In genomic region chr5:137719088-137719487, GRCm38 (mm10) we compare ENCODE assay signal across 15 mouse cellular contexts. TPM values are rescaled to one million over a fixed set of nuclear protein-coding genes. Genes with fewer than 3 reads are reported as not detected.
A peak's percentile ranks its signal among the peaks of the same experiment; 100 is the strongest.
DNase-seq lines count a peak whose midpoint lies in the region; ATAC-seq and TF ChIP-seq lines count a peak whose summit lies in the region.
"Had no signal": no experiment of that assay in that cellular context is flagged by ENCODE, and none has a peak within 500 bp of the region (broad histone marks: within the 10 kb centered on the region; RNA-seq: fewer than 3 reads in every experiment).

No protein-coding gene starts in this region.

- no peak for DNase-seq in liver
- peak; percentile 62 for DNase-seq in heart, postnatal 0 days (ENCODE audit: low spot score)
- DNase-seq in T-cell, adult 2 months (ENCODE audit: low spot score): no peak
- no peak for DNase-seq in B cell, adult 2 months
- DNase-seq: adrenal gland, postnatal 14 days; cerebellum, adult 18-20 months; layer of hippocampus, postnatal 36 days; lung, adult 18-20 months; thymus, postnatal 25 days had no signal

- H3K27ac ChIP-seq in liver, embryonic 12.5 days: 0 out of 2 replicates have a peak overlapping the region, but pooled peaks have one; percentile 27
- H3K27ac ChIP-seq in heart, postnatal 0 days (ENCODE audit: low read depth): no peak overlapping the region
- H3K27ac ChIP-seq: kidney, embryonic 15.5 days; midbrain, embryonic 13.5 days had no signal

- no peaks in the 10 kb centered on the region for H3K36me3 ChIP-seq in liver, embryonic 12.5 days
- H3K36me3 ChIP-seq in heart, postnatal 0 days (replicated peaks; ENCODE audit: control insufficient read depth, insufficient read depth, low read length): no peaks in the 10 kb centered on the region
- H3K36me3 ChIP-seq: kidney, embryonic 15.5 days; midbrain, embryonic 13.5 days had no signal

- peaks cover 29% of the 10 kb centered on the region for H3K27me3 ChIP-seq in liver, embryonic 12.5 days (replicated peaks)
- 0 out of 2 replicates have a peak, but pooled peaks cover 2% of the 10 kb centered on the region for H3K27me3 ChIP-seq in heart, postnatal 0 days (ENCODE audit: control insufficient read depth, insufficient read depth, low read length)
- H3K27me3 ChIP-seq: midbrain, embryonic 13.5 days had no signal

- WGBS in liver, embryonic 12.5 days (ENCODE audit: insufficient replicate concordance): 62% methylated on average over 6 of the region's 6 CpGs
- 23% methylated on average over 6 of the region's 6 CpGs for WGBS in heart, postnatal 0 days

- peak overlapping the region; percentile 9 for H3K4me2 ChIP-seq in liver, embryonic 12.5 days
- H3K4me2 ChIP-seq in heart, postnatal 0 days (ENCODE audit: low read depth, low read length): no peak overlapping the region; the same call in 1 of the 2 replicates
- H3K4me2 ChIP-seq: kidney, embryonic 15.5 days; midbrain, embryonic 13.5 days had no signal

- no peaks in the 10 kb centered on the region for H3K9me3 ChIP-seq in liver, embryonic 12.5 days (replicated peaks)
- H3K9me3 ChIP-seq in heart, postnatal 0 days (replicated peaks; ENCODE audit: control insufficient read depth, low read length): no peaks in the 10 kb centered on the region
- H3K9me3 ChIP-seq: kidney, embryonic 15.5 days; midbrain, embryonic 13.5 days had no signal

- no peak for TF ChIP-seq CTCF in heart, postnatal 0 days (IDR thresholded peaks at IDR 0.05; ENCODE audit: low read depth)

- no peak for TF ChIP-seq EP300 in heart, postnatal 0 days (IDR thresholded peaks at IDR 0.05; ENCODE audit: low read depth)

- H3K4me3 ChIP-seq in liver, embryonic 12.5 days: no peak overlapping the region
- no peak overlapping the region for H3K4me3 ChIP-seq in heart, postnatal 0 days (ENCODE audit: low read depth, low read length)
- H3K4me3 ChIP-seq: kidney, embryonic 15.5 days; midbrain, embryonic 13.5 days had no signal

- ATAC-seq in liver, embryonic 12.5 days: no peak
- ATAC-seq in erythroblast, adult 5-6 weeks (replicated peaks; ENCODE audit: low FRiP score, poor library complexity, severe bottlenecking): peak; percentile 51; the same call in 1 of the 2 replicates
- peak; percentile 86 for ATAC-seq in heart, postnatal 0 days (ENCODE audit: insufficient read depth, low read depth)
- peak; percentile 62; the same call in 1 of the 2 replicates for ATAC-seq in megakaryocyte-erythroid progenitor cell, adult 5-6 weeks (replicated peaks; ENCODE audit: low FRiP score, low TSS enrichment, poor library complexity, severe bottlenecking)
- ATAC-seq: forebrain, embryonic 16.5 days; midbrain, embryonic 13.5 days had no signal

- H3K4me1 ChIP-seq in liver, embryonic 12.5 days: peaks cover 33% of the 10 kb centered on the region
- H3K4me1 ChIP-seq in heart, postnatal 0 days (ENCODE audit: control insufficient read depth, insufficient read depth): peaks cover 17% of the 10 kb centered on the region

- H3K9ac ChIP-seq in liver, embryonic 12.5 days: no peak overlapping the region
- no peak overlapping the region for H3K9ac ChIP-seq in heart, postnatal 0 days (replicated peaks; ENCODE audit: low read depth, low read length)
- H3K9ac ChIP-seq: kidney, embryonic 15.5 days; midbrain, embryonic 13.5 days had no signal

RNA-seq across cellular contexts. Expression of gene Nyap1, which starts 22.3 kb away (rescaled TPM):
- 0.33 and 0.38 TPM in 2 replicates for polyA plus RNA-seq in liver, embryonic 12.5 days (2016; fragmentation: Nextera tagmentation; extraction: Ambion mirVana)
- total RNA-seq in erythroblast, adult 5-6 weeks (2015; ENCODE audit: low replicate concordance): 0.38 TPM in 1 of 2 replicates, not detected in the other
- total RNA-seq in erythroblast, adult 5-6 weeks (2017; ENCODE audit: low replicate concordance): 0.84 and 1.4 TPM in 2 replicates
- total RNA-seq in heart, postnatal 0 days (2014; rRNA removed; ENCODE audit: low replicate concordance): 1.3 and 5.8 TPM in 2 replicates
- polyA plus RNA-seq in heart, postnatal 0 days (2015; fragmentation: Nextera tagmentation; extraction: Ambion mirVana): 0.56 and 0.65 TPM in 2 replicates
- 0.57 TPM in 1 of 2 replicates, not detected in the other for total RNA-seq in megakaryocyte-erythroid progenitor cell, adult 5-6 weeks (2014; fragmentation: Nextera tagmentation)
- total RNA-seq in megakaryocyte-erythroid progenitor cell, adult 5-6 weeks (2017): not detected in 2 replicates

RNA-seq across cellular contexts. Expression of gene Tsc22d4, which starts 26.4 kb away (rescaled TPM):
- 96.0 and 99.2 TPM in 2 replicates for polyA plus RNA-seq in liver, embryonic 12.5 days (2016; fragmentation: Nextera tagmentation; extraction: Ambion mirVana)
- total RNA-seq in erythroblast, adult 5-6 weeks (2015; ENCODE audit: low replicate concordance): 24.5 and 44.6 TPM in 2 replicates
- total RNA-seq in erythroblast, adult 5-6 weeks (2017; ENCODE audit: low replicate concordance): 69.5 and 76.3 TPM in 2 replicates
- total RNA-seq in heart, postnatal 0 days (2014; rRNA removed; ENCODE audit: low replicate concordance): 167 and 192 TPM in 2 replicates
- polyA plus RNA-seq in heart, postnatal 0 days (2015; fragmentation: Nextera tagmentation; extraction: Ambion mirVana): 221 and 232 TPM in 2 replicates
- total RNA-seq in megakaryocyte-erythroid progenitor cell, adult 5-6 weeks (2014; fragmentation: Nextera tagmentation): 45.4 and 55.2 TPM in 2 replicates
- 43.0 and 66.3 TPM in 2 replicates for total RNA-seq in megakaryocyte-erythroid progenitor cell, adult 5-6 weeks (2017)

RNA-seq across cellular contexts. Expression of gene Agfg2, which starts 34.6 kb away (rescaled TPM):
- 44.3 and 47.2 TPM in 2 replicates for polyA plus RNA-seq in liver, embryonic 12.5 days (2016; fragmentation: Nextera tagmentation; extraction: Ambion mirVana)
- total RNA-seq in erythroblast, adult 5-6 weeks (2015; ENCODE audit: low replicate concordance): 9.6 and 12.1 TPM in 2 replicates
- total RNA-seq in erythroblast, adult 5-6 weeks (2017; ENCODE audit: low replicate concordance): 20.5 and 24.5 TPM in 2 replicates
- total RNA-seq in heart, postnatal 0 days (2014; rRNA removed; ENCODE audit: low replicate concordance): 27.0 and 28.8 TPM in 2 replicates
- polyA plus RNA-seq in heart, postnatal 0 days (2015; fragmentation: Nextera tagmentation; extraction: Ambion mirVana): 14.3 and 15.5 TPM in 2 replicates
- total RNA-seq in megakaryocyte-erythroid progenitor cell, adult 5-6 weeks (2014; fragmentation: Nextera tagmentation): 22.7 and 37.5 TPM in 2 replicates
- 17.0 TPM in 2 replicates for total RNA-seq in megakaryocyte-erythroid progenitor cell, adult 5-6 weeks (2017)

RNA-seq across cellular contexts. Expression of gene Ppp1r35, which starts 59.6 kb away (rescaled TPM):
- 38.6 and 39.2 TPM in 2 replicates for polyA plus RNA-seq in liver, embryonic 12.5 days (2016; fragmentation: Nextera tagmentation; extraction: Ambion mirVana)
- total RNA-seq in erythroblast, adult 5-6 weeks (2015; ENCODE audit: low replicate concordance): 6.5 and 24.2 TPM in 2 replicates
- total RNA-seq in erythroblast, adult 5-6 weeks (2017; ENCODE audit: low replicate concordance): 6.4 and 12.0 TPM in 2 replicates
- 24.0 and 24.5 TPM in 2 replicates for total RNA-seq in heart, postnatal 0 days (2014; rRNA removed; ENCODE audit: low replicate concordance)
- polyA plus RNA-seq in heart, postnatal 0 days (2015; fragmentation: Nextera tagmentation; extraction: Ambion mirVana): 10.4 and 15.4 TPM in 2 replicates
- 40.6 and 60.7 TPM in 2 replicates for total RNA-seq in megakaryocyte-erythroid progenitor cell, adult 5-6 weeks (2014; fragmentation: Nextera tagmentation)
- 30.0 and 60.2 TPM in 2 replicates for total RNA-seq in megakaryocyte-erythroid progenitor cell, adult 5-6 weeks (2017)
